Mouse (Mus musculus): ENCODE data around the gene Zc3h10.
"Not testable (repeated sequence)": the region's sequence is repeated elsewhere in the genome, so short reads cannot be mapped to it uniquely, and the experiment has no call there.

Zc3h10 gene

DNA sequence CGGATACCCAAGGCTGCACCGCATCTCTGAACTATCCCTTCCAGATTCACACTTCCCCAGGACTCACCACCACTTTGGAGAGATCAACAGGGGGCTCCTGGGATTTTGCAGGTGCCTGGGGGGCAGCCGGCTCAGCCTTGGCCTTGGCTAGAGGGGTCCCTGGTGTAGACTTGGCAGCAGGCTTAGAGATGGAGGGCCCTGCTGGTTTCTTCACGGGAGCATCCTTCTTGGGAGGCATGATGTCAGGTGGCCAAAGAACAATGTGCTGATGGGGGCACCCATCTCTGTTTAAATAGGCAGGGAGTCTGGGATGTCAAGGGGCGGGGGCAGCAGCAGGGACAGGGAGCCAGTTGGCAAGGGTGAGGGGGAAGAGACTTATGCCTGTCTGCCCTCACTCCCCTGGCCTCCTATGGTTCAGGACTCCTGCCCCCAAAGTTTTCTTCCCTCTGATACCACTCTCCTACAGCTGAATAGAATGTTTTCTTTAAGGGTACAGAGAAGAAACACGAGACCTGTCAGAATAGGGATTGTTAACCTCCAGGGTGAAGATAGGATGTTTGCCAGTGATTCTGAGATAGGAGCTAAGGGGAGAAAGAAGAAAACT is 50.3 kb downstream of the Zc3h10 start:
- no peak for DNase-seq (ENCODE audit: low read depth, low spot score)

DNA sequence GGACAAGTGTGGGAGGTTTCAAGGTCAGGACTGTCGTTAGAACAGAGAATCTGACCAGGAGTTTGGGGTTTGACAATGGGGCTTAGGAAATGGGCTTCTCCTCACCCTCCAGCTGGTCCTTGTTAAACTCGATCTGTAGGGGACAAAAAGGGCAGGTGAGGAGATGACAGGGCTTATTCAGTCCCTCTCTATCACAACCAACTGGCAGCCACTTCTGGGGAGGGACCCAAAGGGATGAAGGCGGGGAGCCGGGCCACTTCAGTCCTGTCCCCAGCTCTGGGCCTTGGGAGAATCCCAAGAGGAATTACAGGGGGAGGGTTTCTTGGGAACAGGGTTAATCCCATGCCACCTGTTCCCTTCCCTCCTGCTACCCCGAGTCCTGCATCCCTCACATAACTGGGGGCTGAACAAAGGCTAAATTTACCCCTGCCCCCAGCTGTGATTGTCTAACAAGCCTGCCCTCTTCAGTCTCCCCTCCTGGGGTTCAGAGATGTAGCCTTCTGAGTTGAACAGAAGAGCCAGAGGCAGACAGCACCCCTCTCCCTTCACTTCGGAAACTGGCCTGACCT is 51.0 kb downstream of the Zc3h10 start:
- DNase-seq (ENCODE audit: low read depth, low spot score): no peak

GRCm38 (mm10) chr10:128495903-128496302 is 51.7 kb downstream of the Zc3h10 start:
- no peak for DNase-seq (ENCODE audit: low read depth, low spot score)

DNA sequence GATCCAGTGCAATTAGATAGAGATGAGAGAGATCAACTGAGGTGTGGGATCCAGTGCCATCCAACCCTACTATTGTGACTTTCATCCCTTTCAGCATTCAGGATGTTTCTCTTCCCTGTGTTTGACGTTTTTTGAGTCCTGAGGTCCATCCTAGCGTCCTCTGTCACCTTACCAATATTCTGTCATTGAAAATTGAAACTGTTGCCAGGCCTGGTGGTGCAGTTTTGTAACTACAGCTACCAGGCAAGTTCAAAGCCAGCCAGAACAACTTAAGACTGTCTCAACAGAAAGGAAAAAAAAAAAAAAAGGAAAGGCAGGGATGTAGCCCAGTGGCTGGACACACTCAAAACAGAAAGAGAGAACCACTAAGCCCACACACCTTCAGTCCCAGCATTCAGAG is 52.3 kb downstream of the Zc3h10 start:
- no peak for DNase-seq (ENCODE audit: low read depth, low spot score)

DNA sequence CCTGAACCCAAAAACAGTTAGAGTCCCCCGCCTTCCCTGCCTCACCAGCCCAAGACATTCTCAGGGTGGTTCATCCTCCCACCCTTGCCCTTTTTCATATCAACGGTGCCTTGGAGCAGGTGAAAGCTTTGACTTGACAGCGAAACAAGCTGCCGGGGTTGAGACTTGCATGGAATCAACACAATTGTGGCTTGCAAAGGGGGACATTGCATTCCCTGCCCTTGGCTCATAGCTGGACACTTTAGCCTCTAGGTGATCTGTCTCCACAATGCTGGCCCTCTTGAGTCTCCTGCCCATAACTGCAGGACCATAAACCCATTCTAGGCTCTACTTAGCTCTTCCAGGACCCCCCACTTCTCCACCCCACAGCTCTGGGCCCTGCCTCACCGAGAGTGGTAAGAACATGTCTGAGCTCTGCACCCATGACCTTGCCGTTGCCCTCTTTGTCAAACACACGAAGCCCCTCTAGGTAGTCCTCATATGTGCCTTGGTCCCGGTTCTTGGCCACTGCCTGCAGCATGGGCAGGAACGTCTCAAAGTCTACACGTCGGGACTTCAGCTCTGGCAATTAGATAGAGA is 52.8 kb downstream of the Zc3h10 start:
- DNase-seq (ENCODE audit: low read depth, low spot score): no peak

DNA sequence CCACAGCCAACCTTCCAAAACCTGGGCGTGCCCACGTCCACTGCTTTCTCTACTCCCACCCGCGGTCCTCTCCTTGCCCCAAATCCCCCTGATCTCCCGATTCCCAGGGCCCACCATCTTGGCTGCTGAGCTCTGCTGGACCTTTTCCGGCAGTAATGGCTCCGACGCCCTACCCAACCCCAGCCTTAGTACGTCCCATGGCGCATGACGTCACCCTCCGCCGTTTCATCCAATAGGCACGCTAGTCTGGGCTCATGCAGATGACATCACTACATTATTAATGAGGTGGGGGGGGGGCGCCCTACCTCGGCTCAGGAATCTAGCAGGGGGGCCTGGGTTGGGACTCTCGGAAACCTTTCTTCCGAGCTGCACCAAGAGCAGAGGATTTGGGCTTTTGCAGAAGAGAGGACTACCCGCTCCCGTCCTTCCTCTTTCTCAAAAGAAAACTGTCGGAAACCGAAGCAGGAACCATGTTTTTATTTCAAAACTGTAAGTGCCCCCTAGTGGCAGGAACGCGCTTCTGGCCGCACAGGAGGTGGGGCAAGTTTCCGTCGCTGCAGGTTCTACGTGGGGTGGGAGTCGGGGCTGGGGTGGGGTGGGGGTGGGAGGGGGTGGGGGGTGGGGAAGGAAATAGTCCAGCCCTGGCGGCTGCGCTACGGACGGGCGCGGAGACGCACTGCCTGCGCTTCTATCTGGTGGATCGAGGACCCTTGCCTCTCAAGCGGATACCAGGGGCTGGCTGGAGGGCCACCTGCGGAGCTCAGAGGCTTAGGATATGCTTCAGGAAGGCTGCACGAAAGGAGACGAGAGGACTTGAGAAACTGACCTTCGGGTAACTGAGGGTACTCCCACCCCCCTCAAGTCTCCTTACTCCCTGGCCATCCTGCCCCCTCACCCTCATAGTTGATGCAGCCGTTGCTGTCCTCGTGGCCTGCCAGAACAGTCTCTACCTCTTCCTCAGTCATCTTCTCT is 53.6 kb downstream of the Zc3h10 start, which contains the start of gene Myl6:
Gene Myl6, minus strand, starts transcription at position 451 of the 972 bp plus-strand sequence.
- peak; percentile 91 for DNase-seq (ENCODE audit: low read depth, low spot score)

DNA sequence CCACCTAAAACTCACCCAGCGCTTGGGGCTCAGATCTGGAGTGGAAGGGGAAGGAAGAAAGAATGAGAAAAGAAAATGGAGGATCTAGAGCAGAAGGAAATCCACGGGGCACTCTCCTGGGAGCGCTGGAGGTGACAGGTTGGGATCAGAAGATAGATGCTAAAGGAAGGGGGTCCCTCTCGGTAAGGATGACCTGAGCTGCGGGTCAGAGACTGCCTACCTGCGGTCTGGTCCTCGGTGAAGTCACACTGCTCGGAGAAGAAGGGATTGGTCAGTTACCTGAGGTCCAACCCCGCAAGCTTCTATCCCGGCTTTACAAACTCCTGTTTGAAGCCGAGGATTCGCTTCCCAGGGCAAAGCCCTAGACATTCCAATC is 54.3 kb downstream of the Zc3h10 start:
- DNase-seq (ENCODE audit: low read depth, low spot score): no peak

- no peak for DNase-seq (ENCODE audit: low read depth, low spot score)
Measured at GRCm38 (mm10) chr10:128492633-128493311, 54.8 kb downstream of the Zc3h10 start.

GRCm38 (mm10) chr10:128492051-128492450 is 55.5 kb downstream of the Zc3h10 start:
- not testable (repeated sequence) for DNase-seq (ENCODE audit: low read depth, low spot score)

Data from WW6 (cell line).